Mouse (Mus musculus) kidney, adult 2 months (tissue): ENCODE measurements around the gene Cdk9.

Experiments
- CTCF ChIP-seq: fragments of 200-500 bp; conservative IDR thresholded peaks from 2 replicates; pipeline ENCODE4 v1.5.1; 2011; ENCODE audit warnings: low read depth, mild to moderate bottlenecking, control low read depth, low read length, moderate library complexity, mixed read lengths; ENCODE audit not compliant: insufficient read depth, insufficient read length
- POLR2A ChIP-seq: fragments of 200-500 bp; IDR thresholded peaks from one replicate; pipeline ENCODE4 v1.6.1; 2011; ENCODE audit warnings: low read depth, low read length, control low read depth

DNA sequence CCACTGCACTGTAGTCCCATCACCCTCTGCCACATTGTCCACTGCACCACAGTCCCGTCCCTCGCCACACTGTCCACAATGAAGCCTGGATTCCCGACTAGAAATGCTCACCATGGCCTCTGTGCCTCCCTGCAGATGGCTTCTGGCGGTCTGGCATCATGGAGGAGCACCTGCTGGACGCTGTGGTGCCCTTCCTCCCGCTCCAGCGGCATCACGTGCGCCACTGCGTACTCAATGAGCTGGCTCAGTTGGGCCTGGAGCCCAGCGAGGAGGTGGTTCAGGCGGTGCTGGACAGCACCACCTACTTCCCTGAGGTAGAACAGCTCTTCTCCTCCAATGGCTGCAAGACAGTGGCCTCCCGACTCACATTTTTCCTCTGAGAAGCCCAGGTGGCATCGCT, 48.5 kb upstream of the Cdk9 start:
- no peak for TF ChIP-seq CTCF
- TF ChIP-seq POLR2A = no peak
